Mouse (Mus musculus) kidney, embryonic 16.5 days (tissue): ENCODE data around the gene Col6a2. TPM values are rescaled to one million over a fixed set of nuclear protein-coding genes. Genes with fewer than 3 reads are reported as not detected.

Experiments used
- ATAC-seq: fragments of 200-750 bp; cut with Nextera tagmentation; 2 replicates; pipeline ENCODE4 v1.8.0; 2017; ENCODE audit warnings: moderate TSS enrichment; ENCODE audit not compliant: low FRiP score, low TSS enrichment
- H3K27ac ChIP-seq: fragments of 300-500 bp; sonication (generic); 2 replicates; pipeline ENCODE4 v1.5.1; 2014; ENCODE audit warnings: low read length
- H3K27me3 ChIP-seq: fragments of 300-500 bp; sonication (generic); 2 replicates; pipeline ENCODE4 v1.6.1; 2014; ENCODE audit warnings: low read length, control low read depth, mixed read lengths; ENCODE audit not compliant: insufficient read depth
- H3K36me3 ChIP-seq: fragments of 300-500 bp; sonication (generic); 2 replicates; pipeline ENCODE4 v1.6.1; 2014; ENCODE audit warnings: low read length, control low read depth, mixed read lengths; ENCODE audit not compliant: insufficient read depth
- H3K4me1 ChIP-seq: fragments of 300-500 bp; sonication (generic); 2 replicates; pipeline ENCODE4 v1.6.1; 2014; ENCODE audit warnings: low read length, control low read depth, mixed read lengths; ENCODE audit not compliant: insufficient read depth
- H3K4me2 ChIP-seq: fragments of 300-500 bp; sonication (generic); replicated peaks from 2 replicates; pipeline ENCODE4 v1.6.1; 2014; ENCODE audit warnings: low read depth, low read length
- H3K4me3 ChIP-seq: fragments of 300-500 bp; sonication (generic); 2 replicates; pipeline ENCODE4 v1.5.1; 2014; ENCODE audit warnings: mild to moderate bottlenecking, low read length
- H3K9ac ChIP-seq: fragments of 300-500 bp; sonication (generic); replicated peaks from 2 replicates; pipeline ENCODE4 v1.6.1; 2014; ENCODE audit warnings: low read length
- H3K9me3 ChIP-seq: fragments of 300-500 bp; sonication (generic); 2 replicates; pipeline ENCODE4 v1.6.1; 2016; ENCODE audit warnings: low read length, control low read depth
- WGBS: fragments of 180-500 bp; shearing (Covaris S2); extraction: QIAGEN DNeasy Blood & Tissue Kit; methylation state at CpG from one replicate; pipeline ENCODE4 v1.1.7; 2014; 5-methylcytosine and 5-hydroxymethylcytosine counted together
- polyA plus RNA-seq: library from polyadenylated mRNA; unstranded; fragments of >200 nt; fragmentation: Nextera tagmentation; extraction: Ambion mirVana; gene quantifications from 2 replicates; pipeline ENCODE4 v1.2.1, GENCODE M21; 2015

Col6a2 gene
- polyA plus RNA-seq, 1 experiment from 2014 or later = 91.3 TPM

- H3K4me1 ChIP-seq = no peaks in the 10 kb centered on the region
- H3K36me3 ChIP-seq = no peaks in the 10 kb centered on the region
- no peak overlapping the region for H3K4me2 ChIP-seq
- no peaks in the 10 kb centered on the region for H3K9me3 ChIP-seq
- H3K4me3 ChIP-seq = no peak overlapping the region
- H3K27ac ChIP-seq = no peak overlapping the region
- no peak overlapping the region for H3K9ac ChIP-seq
- 82% methylated on average over 2 of the region's 2 CpGs for WGBS
- no peaks in the 10 kb centered on the region for H3K27me3 ChIP-seq
- no peak for ATAC-seq
These were observed 52.4 kb downstream of the Col6a2 start for GRCm38 (mm10) chr10:76571070-76571469.

DNA sequence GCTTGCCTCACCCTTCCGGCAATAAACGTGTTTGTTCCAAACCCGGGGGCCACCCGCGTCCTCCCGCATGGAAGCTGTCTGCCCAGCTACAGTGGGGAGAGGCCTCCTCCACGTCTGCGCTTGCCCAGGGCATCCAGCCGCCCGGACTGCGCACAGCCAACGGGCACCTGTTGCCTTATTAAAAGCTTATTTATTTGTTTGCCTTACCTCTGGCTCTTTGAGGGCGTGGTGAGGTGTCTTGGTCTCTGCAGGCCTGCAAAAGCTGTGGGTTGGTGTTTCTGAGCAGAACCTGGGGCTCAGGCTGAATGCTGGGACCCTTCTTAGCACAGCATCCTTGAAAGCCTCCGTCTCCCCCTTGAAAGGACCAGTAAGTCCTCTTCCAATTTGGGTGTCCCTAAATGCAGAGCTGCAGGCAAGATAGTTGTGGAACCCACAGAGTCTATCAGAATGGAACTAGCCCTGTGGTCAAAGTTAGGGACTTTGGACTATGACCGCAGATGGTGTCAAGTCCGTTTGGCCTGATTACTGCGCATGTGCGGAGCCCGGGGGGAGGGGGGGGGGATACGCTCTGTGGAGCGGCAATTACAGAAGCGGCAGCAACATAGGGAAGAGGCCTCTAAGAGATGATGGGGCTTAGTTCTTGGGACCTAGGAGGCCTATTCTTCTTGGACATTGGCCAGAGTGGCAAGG is 53.3 kb downstream of the Col6a2 start:
- no peaks in the 10 kb centered on the region for H3K36me3 ChIP-seq
- H3K27ac ChIP-seq = no peak overlapping the region
- no peaks in the 10 kb centered on the region for H3K4me1 ChIP-seq
- whole genome bisulfite sequencing = 93% methylated on average over 22 of the region's 22 CpGs
- no peaks in the 10 kb centered on the region for H3K27me3 ChIP-seq
- no peak overlapping the region for H3K4me3 ChIP-seq
- no peaks in the 10 kb centered on the region for H3K9me3 ChIP-seq
- ATAC-seq = no peak
- H3K4me2 ChIP-seq = no peak overlapping the region
- no peak overlapping the region for H3K9ac ChIP-seq

DNA sequence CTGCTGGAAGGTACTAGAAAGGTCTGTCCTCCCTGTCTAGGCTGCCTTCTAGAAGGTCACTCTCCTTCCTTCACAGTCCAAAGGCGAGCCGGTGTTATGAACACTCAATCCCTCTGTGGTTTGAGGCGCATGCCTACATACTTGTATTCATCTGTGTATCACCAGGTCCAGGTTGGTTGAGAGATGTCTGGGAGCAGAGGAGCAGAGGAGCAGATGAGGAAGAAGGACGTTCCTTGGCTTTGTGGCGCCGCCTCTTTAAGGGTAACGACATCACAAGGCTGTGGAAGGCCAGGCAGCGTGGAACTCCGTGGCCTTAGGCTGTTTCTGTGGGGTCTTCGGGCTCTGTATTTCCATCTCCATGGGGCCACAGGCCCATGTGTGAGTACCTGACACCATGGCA is 61.5 kb downstream of the Col6a2 start, which contains the start of gene Spatc1l:
Gene Spatc1l, plus strand, starts transcription at position 301 of the 400 bp plus-strand sequence.
- H3K9ac ChIP-seq = no peak within 1 kb of the TSS
- no peak within 1 kb of the TSS for H3K4me3 ChIP-seq
- no peaks in the 10 kb centered on the region for H3K36me3 ChIP-seq
- no peak within 1 kb of the TSS for H3K27ac ChIP-seq
- no peak for ATAC-seq
- no peaks in the 10 kb centered on the region for H3K27me3 ChIP-seq
- no peak within 1 kb of the TSS for H3K4me2 ChIP-seq
- 90% methylated on average over 10 of the region's 10 CpGs for WGBS
- no peaks in the 10 kb centered on the region for H3K4me1 ChIP-seq
- no peaks in the 10 kb centered on the region for H3K9me3 ChIP-seq

DNA sequence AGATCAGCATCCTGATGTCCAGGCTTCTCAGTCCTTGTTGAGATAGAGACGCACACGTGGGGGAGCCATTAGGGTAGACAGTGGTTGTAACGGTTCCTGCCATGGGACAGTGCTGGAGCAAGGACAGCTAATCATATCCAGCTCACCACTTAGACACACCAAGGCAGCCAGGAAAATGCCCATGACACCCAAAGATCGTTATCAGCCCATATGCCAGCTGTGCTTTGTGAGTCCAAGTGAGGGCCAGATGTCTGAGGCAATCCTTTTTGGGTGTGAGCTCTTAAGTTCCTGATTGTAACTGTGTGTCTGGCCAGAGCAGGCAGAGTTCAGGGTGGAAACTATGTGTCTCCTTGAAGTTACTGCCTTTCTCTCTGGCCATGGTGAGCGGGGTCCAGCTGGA is 69.4 kb downstream of the Col6a2 start:
- 90% methylated on average over 5 of the region's 5 CpGs for WGBS
- no peak for ATAC-seq
- no peaks in the 10 kb centered on the region for H3K27me3 ChIP-seq
- no peak overlapping the region for H3K27ac ChIP-seq
- no peak overlapping the region for H3K4me2 ChIP-seq
- no peaks in the 10 kb centered on the region for H3K4me1 ChIP-seq
- H3K36me3 ChIP-seq = peaks cover 30% of the 10 kb centered on the region
- no peak overlapping the region for H3K9ac ChIP-seq
- H3K9me3 ChIP-seq = no peaks in the 10 kb centered on the region
- H3K4me3 ChIP-seq = no peak overlapping the region

- Histone ChIP-seq H3K9me3 (no peaks in the 10 kb centered on the region), H3K4me2 (no peak overlapping the region), H3K36me3 (peaks cover 49% of the 10 kb centered on the region), H3K4me3 (no peak overlapping the region), H3K9ac (no peak overlapping the region), H3K27ac (no peak overlapping the region), H3K4me1 (0 out of 2 replicates have a peak, but pooled peaks cover 3% of the 10 kb centered on the region), H3K27me3 (no peaks in the 10 kb centered on the region)
- WGBS = 83% methylated on average over 3 of the region's 3 CpGs
- ATAC-seq = no peak
These were observed 71.9 kb downstream of the Col6a2 start for GRCm38 (mm10) chr10:76551556-76551955.

DNA sequence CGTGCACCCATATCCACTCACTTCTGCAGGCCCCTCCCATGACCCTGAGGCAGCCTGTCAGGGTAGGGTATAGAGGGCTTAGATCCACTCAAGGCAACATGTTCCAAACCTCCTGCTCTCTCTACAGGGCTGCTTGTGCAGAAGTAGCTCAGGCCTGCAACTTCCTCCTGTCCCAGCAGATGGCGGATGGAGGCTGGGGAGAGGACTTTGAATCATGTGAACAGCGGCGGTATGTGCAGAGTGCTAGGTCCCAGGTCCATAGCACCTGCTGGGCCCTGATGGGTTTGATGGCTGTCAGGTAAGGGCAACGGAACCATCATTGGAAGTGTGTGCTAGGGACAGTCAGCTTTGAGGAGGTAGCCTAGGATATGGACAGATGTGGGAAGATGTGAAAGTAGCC is 73.0 kb downstream of the Col6a2 start:
- Histone ChIP-seq H3K4me1 (0 out of 2 replicates have a peak, but pooled peaks cover 3% of the 10 kb centered on the region), H3K9me3 (no peaks in the 10 kb centered on the region), H3K4me3 (no peak overlapping the region), H3K27ac (no peak overlapping the region), H3K4me2 (no peak overlapping the region), H3K36me3 (peaks cover 52% of the 10 kb centered on the region), H3K9ac (no peak overlapping the region), H3K27me3 (no peaks in the 10 kb centered on the region)
- WGBS = 93% methylated on average over 5 of the region's 5 CpGs
- ATAC-seq = no peak

GRCm38 (mm10) chr10:76548218-76548617 is 75.2 kb downstream of the Col6a2 start:
- Histone ChIP-seq H3K4me3 (no peak overlapping the region), H3K36me3 (peaks cover 58% of the 10 kb centered on the region), H3K9ac (no peak overlapping the region), H3K4me2 (no peak overlapping the region), H3K27ac (no peak overlapping the region), H3K9me3 (no peaks in the 10 kb centered on the region), H3K4me1 (0 out of 2 replicates have a peak, but pooled peaks cover 3% of the 10 kb centered on the region), H3K27me3 (no peaks in the 10 kb centered on the region)
- no peak for ATAC-seq
- 88% methylated on average over 8 of the region's 8 CpGs for WGBS

- H3K27ac ChIP-seq = no peak overlapping the region
- 68% methylated on average over 8 of the region's 8 CpGs for WGBS
- peaks cover 61% of the 10 kb centered on the region for H3K36me3 ChIP-seq
- no peaks in the 10 kb centered on the region for H3K9me3 ChIP-seq
- peak; percentile 47; the same call in 1 of the 2 replicates for ATAC-seq
- 0 out of 2 replicates have a peak, but pooled peaks cover 3% of the 10 kb centered on the region for H3K4me1 ChIP-seq
- H3K4me2 ChIP-seq = no peak overlapping the region
- no peak overlapping the region for H3K4me3 ChIP-seq
- no peaks in the 10 kb centered on the region for H3K27me3 ChIP-seq
- H3K9ac ChIP-seq = no peak overlapping the region
These were observed 76.9 kb downstream of the Col6a2 start for GRCm38 (mm10) chr10:76546566-76546965.

Other genes starting within 250 kb of the Col6a2 start
- gene AC141477.1, start 183.2 kb downstream of the Col6a2 start, polyA plus RNA-seq = 2.6 TPM in 1 of 2 replicates, not detected in the other
- 15.3 and 18.0 TPM in 2 replicates for gene Pcnt, start 180.8 kb downstream of the Col6a2 start, polyA plus RNA-seq
- not detected in 2 replicates for gene 2610028H24Rik, start 174.5 kb downstream of the Col6a2 start, polyA plus RNA-seq
- 50.2 and 61.3 TPM in 2 replicates for gene Mcm3ap, start 154.7 kb downstream of the Col6a2 start, polyA plus RNA-seq
- gene Ybey, start 154.5 kb downstream of the Col6a2 start, polyA plus RNA-seq = 7.5 and 7.6 TPM in 2 replicates
- 23.4 and 26.0 TPM in 2 replicates for gene Lss, start 92.0 kb downstream of the Col6a2 start, polyA plus RNA-seq
- gene Spatc1l, start 61.4 kb downstream of the Col6a2 start, polyA plus RNA-seq = not detected in 2 replicates
- 0.41 and 0.46 TPM in 2 replicates for gene Ftcd, start 48.0 kb downstream of the Col6a2 start, polyA plus RNA-seq
- 94.8 and 128 TPM in 2 replicates for gene Col6a1, start 102.5 kb upstream of the Col6a2 start, polyA plus RNA-seq